Mouse (Mus musculus) liver, postnatal 0 days (tissue): ENCODE data around the gene Emc8.

Experiments
- CTCF ChIP-seq: sonication (generic); IDR thresholded peaks from 2 replicates; pipeline ENCODE4 v1.5.1; 2016; ENCODE audit warnings: antibody characterized with exemption, low read depth
- EP300 ChIP-seq: IDR thresholded peaks from 2 replicates; pipeline ENCODE4 v1.6.1; 2016; ENCODE audit warnings: antibody characterized with exemption, low read depth, mild to moderate bottlenecking

DNA sequence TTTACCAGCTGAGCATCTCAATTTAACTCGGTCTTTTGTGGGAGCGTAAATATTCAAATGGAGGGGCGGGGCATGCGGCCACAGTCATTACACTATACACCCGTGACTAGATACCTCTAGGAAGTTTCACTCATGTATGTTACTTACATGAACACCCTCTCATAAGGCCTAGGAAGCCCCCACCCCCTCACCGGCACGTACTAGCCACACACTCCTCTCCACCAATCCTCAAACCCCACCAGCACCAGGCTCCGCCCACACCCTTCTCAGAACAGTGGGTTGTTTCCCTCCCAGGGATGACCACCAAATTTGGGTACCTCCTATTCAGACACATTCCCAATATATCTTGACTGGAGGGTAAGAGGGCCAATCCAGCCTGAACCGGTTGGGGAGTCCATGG lies 60.9 kb downstream of the Emc8 start:
- TF ChIP-seq CTCF (no peak), EP300 (no peak)
